Mouse (Mus musculus): ENCODE measurements around the gene Gpbp1l1.

The Gpbp1l1 gene

DNA sequence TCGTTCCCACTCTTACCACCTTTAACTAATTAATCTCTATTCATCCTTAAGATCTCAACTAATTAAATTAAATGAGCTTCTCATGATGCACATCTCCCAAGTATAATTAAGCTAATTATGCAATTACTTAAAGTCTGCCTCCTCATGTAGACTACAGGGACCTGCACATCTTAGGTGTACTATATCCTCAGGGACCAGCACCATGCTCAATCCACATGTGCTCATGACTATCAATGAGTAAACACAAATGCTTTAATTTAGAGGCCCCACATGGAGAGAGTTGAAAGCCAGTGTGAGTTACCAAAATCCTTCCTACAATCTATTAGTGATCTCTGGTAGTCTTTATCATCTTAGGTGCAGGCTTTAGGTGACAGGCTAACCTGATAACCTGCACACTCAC lies 77.7 kb downstream of the Gpbp1l1 start:
- no peak for DNase-seq (ENCODE audit: low read depth, low spot score)

DNA sequence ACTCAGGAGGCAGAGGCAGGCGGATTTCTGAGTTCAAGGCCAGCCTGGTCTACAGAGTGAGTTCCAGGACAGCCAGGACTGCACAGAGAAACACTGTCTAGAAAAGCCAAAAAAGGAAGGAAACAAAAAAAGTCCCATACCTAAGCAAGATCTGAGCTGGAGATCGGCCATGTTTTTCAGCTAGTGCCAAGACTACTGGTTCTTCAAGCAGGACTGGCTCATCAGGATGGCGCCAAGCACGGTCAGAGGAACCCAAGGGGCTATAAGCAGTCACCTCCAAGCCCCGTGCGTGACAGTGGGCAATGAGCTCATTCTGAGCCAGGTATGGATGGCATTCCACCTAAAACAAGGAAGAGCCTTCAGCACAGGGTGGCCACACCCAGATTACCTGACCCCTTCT lies 81.4 kb downstream of the Gpbp1l1 start:
- no peak for DNase-seq (ENCODE audit: low read depth, low spot score)

DNA sequence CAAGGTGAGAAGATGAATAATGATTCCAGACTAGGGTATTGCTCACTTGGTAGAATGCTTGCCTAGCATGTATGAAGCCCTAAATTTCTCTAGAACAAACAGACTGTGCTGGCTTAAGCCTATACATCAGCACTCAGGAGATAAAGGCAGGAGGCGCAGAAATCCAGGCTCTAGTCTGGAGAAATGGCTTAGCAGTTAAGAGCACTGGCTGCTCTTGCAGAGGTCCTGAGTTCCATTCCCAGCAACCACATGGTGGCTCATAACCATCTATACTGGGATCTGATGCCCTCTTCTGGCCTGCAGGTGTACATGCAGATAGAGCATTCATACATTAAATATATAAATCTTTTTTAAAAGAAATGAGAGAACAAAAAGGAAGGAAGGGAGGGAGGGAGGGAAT lies 84.6 kb downstream of the Gpbp1l1 start:
- DNase-seq (ENCODE audit: low read depth, low spot score): no peak
